Mouse (Mus musculus): ENCODE results near the gene Impdh1. TPM values are rescaled to one million over a fixed set of nuclear protein-coding genes. Genes with fewer than 3 reads are reported as not detected.

The Impdh1 gene
- total and polyA plus RNA-seq, 3 experiments = 17.8 to 36.3 (median 18.9) TPM

- no peaks in the 10 kb centered on the region for H3K36me3 ChIP-seq (ENCODE audit: control insufficient read depth, insufficient read depth, low read length)
- H3K27ac ChIP-seq = no peak overlapping the region
- no peak overlapping the region for H3K4me3 ChIP-seq
- no peaks in the 10 kb centered on the region for H3K79me2 ChIP-seq (replicated peaks; ENCODE audit: control insufficient read depth, insufficient read depth, low read length)
- no peaks in the 10 kb centered on the region for H3K4me1 ChIP-seq (ENCODE audit: control insufficient read depth, insufficient read depth, low read length)
- DNase-seq = no peak
- H3K9ac ChIP-seq (ENCODE audit: low read depth, low read length) = no peak overlapping the region
- no peak for TF ChIP-seq EP300 (IDR thresholded peaks at IDR 0.05; ENCODE audit: insufficient read depth, low read depth, low read length)
- no peak for TF ChIP-seq POLR2A (IDR thresholded peaks at IDR 0.05; ENCODE audit: insufficient read depth, low read depth, low read length)
- TF ChIP-seq CTCF (IDR thresholded peaks at IDR 0.05) = no peak
- H3K27me3 ChIP-seq (ENCODE audit: control insufficient read depth, insufficient read depth, low read length) = no peaks in the 10 kb centered on the region
- intact Hi-C loops (cut with DNase I) = no loop called here
- 56% methylated on average over 1 of the region's 1 CpGs for WGBS
These were observed 28.2 kb downstream of the Impdh1 start for GRCm38 (mm10) chr6:29187936-29188335.

- Histone ChIP-seq H3K4me3 (peak overlapping the region; percentile 62), H3K79me2 (replicated peaks; ENCODE audit: control insufficient read depth, insufficient read depth, low read length) (no peaks in the 10 kb centered on the region), H3K27me3 (ENCODE audit: control insufficient read depth, insufficient read depth, low read length) (no peaks in the 10 kb centered on the region), H3K27ac (peak overlapping the region; percentile 74), H3K36me3 (ENCODE audit: control insufficient read depth, insufficient read depth, low read length) (no peaks in the 10 kb centered on the region), H3K9ac (ENCODE audit: low read depth, low read length) (no peak overlapping the region), H3K4me1 (ENCODE audit: control insufficient read depth, insufficient read depth, low read length) (no peaks in the 10 kb centered on the region)
- intact Hi-C loops (cut with DNase I) = loop anchor here (2.0 kb wide), 1 partner anchor 13 kb away; no protein-coding TSS in a partner anchor
- no peak for DNase-seq
- TF ChIP-seq CTCF (IDR thresholded peaks at IDR 0.05) (no peak), EP300 (IDR thresholded peaks at IDR 0.05; ENCODE audit: insufficient read depth, low read depth, low read length) (no peak), POLR2A (IDR thresholded peaks at IDR 0.05; ENCODE audit: insufficient read depth, low read depth, low read length) (no peak)
- 61% methylated on average over 8 of the region's 8 CpGs for WGBS
These were observed 36.3 kb downstream of the Impdh1 start for GRCm38 (mm10) chr6:29179843-29180242.

DNA sequence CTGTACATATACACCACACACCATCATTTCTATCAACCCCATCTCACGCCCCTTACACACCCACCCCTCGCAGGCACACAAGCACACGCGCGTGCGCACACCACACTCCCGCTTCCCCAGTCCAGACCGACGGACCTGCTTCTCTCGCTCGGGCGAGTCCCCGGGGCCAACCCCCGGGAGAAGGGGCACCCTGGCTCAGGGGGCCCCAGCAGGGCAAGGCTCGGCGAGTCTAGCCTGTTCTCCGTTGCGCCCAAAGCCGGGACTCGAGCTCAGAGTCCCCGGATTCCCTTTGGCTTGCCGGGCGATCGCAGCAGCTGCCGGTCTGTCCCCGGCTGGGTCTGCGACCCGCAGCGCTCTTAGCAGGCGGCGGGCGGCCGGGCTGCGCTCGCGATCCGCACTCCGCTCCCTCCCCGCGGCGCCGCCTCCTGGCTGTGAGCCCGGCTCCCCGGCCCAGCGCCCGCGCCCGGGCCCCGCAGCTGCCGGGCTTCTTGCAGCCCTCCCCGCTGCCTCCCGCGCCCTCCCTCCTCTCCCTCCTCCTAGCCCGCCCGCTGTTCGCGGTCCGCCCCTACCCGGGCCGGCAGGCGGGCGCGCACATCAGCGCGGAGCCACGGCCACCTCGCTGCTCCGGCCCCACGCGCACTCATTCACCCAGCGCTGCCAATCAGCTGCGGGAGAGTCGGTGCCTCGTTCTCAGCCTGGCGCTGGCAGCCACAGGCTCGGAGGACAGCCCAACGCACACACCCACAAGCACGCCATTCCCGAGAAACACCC lies 37.1 kb downstream of the Impdh1 start, which contains the start of gene Prrt4:
Gene Prrt4 (minus strand): TSS at position 697 of the 771 bp plus-strand sequence.
- WGBS = 1% methylated on average over 73 of the region's 79 CpGs

GRCm38 (mm10) chr6:29177901-29178879 lies 38.0 kb downstream of the Impdh1 start:
- WGBS = 56% methylated on average over 17 of the region's 17 CpGs
- intact Hi-C loops (cut with DNase I) = loop anchor here (2.0 kb wide), 1 partner anchor 15 kb away; no protein-coding TSS in a partner anchor
- no peak for DNase-seq
- H3K27me3 ChIP-seq (ENCODE audit: control insufficient read depth, insufficient read depth, low read length) = no peaks in the 10 kb centered on the region
- no peak overlapping the region; the same call in 1 of the 2 replicates for H3K4me3 ChIP-seq
- no peaks in the 10 kb centered on the region for H3K4me1 ChIP-seq (ENCODE audit: control insufficient read depth, insufficient read depth, low read length)
- TF ChIP-seq CTCF (IDR thresholded peaks at IDR 0.05) (peak; percentile 41), EP300 (IDR thresholded peaks at IDR 0.05; ENCODE audit: insufficient read depth, low read depth, low read length) (no peak), POLR2A (IDR thresholded peaks at IDR 0.05; ENCODE audit: insufficient read depth, low read depth, low read length) (no peak)
- H3K9ac ChIP-seq (ENCODE audit: low read depth, low read length) = peak overlapping the region; percentile 45
- no peaks in the 10 kb centered on the region for H3K79me2 ChIP-seq (replicated peaks; ENCODE audit: control insufficient read depth, insufficient read depth, low read length)
- no peaks in the 10 kb centered on the region for H3K36me3 ChIP-seq (ENCODE audit: control insufficient read depth, insufficient read depth, low read length)
- H3K27ac ChIP-seq = no peak overlapping the region

More for the DNA sequence above, 37.1 kb downstream of the Impdh1 start, which contains the start of gene Prrt4:
- H3K4me3 ChIP-seq = peak within 1 kb of the TSS; percentile 62
- H3K79me2 ChIP-seq (replicated peaks; ENCODE audit: control insufficient read depth, insufficient read depth, low read length) = no peaks in the 10 kb centered on the region
- H3K9ac ChIP-seq (ENCODE audit: low read depth, low read length) = peak within 1 kb of the TSS; percentile 45
- TF ChIP-seq EP300 (IDR thresholded peaks at IDR 0.05; ENCODE audit: insufficient read depth, low read depth, low read length) (no peak), POLR2A (IDR thresholded peaks at IDR 0.05; ENCODE audit: insufficient read depth, low read depth, low read length) (0 out of 2 replicates have a peak, but pooled peaks have one; percentile 23)
- DNase-seq = peak; percentile 80 to 84
- no peaks in the 10 kb centered on the region for H3K27me3 ChIP-seq (ENCODE audit: control insufficient read depth, insufficient read depth, low read length)
- H3K27ac ChIP-seq = peak within 1 kb of the TSS; percentile 74
- intact Hi-C loops (cut with DNase I) = loop anchor here (2.0 kb wide), 1 partner anchor 14 kb away; no protein-coding TSS in a partner anchor
- H3K36me3 ChIP-seq (ENCODE audit: control insufficient read depth, insufficient read depth, low read length) = no peaks in the 10 kb centered on the region
- no peaks in the 10 kb centered on the region for H3K4me1 ChIP-seq (ENCODE audit: control insufficient read depth, insufficient read depth, low read length)

GRCm38 (mm10) chr6:29175113-29175512 lies 41.1 kb downstream of the Impdh1 start:
- Histone ChIP-seq H3K79me2 (replicated peaks; ENCODE audit: control insufficient read depth, insufficient read depth, low read length) (no peaks in the 10 kb centered on the region), H3K4me1 (ENCODE audit: control insufficient read depth, insufficient read depth, low read length) (no peaks in the 10 kb centered on the region; the same call in 1 of the 2 replicates), H3K27me3 (ENCODE audit: control insufficient read depth, insufficient read depth, low read length) (peaks cover 5% of the 10 kb centered on the region), H3K36me3 (ENCODE audit: control insufficient read depth, insufficient read depth, low read length) (no peaks in the 10 kb centered on the region), H3K9ac (ENCODE audit: low read depth, low read length) (no peak overlapping the region), H3K4me3 (no peak overlapping the region), H3K27ac (no peak overlapping the region)
- no peak for DNase-seq
- intact Hi-C loops (cut with DNase I) = no loop called here
- TF ChIP-seq POLR2A (IDR thresholded peaks at IDR 0.05; ENCODE audit: insufficient read depth, low read depth, low read length) = no peak
- TF ChIP-seq CTCF (IDR thresholded peaks at IDR 0.05) = no peak
- no peak for TF ChIP-seq EP300 (IDR thresholded peaks at IDR 0.05; ENCODE audit: insufficient read depth, low read depth, low read length)
- 84% methylated on average over 3 of the region's 3 CpGs for WGBS
